Mouse (Mus musculus): ENCODE measurements at regions not wholly inside any gene's neighbourhood (a gene's known extent, or its start where the extent isn't known, plus 50 kb on each side); places are given as distances from the start of the nearest gene placed in this dataset.

- no peak for DNase-seq (ENCODE audit: low spot score)
Observed at GRCm38 (mm10) chr12:58454828-58455227, 185.7 kb upstream of the Clec14a start.

DNA sequence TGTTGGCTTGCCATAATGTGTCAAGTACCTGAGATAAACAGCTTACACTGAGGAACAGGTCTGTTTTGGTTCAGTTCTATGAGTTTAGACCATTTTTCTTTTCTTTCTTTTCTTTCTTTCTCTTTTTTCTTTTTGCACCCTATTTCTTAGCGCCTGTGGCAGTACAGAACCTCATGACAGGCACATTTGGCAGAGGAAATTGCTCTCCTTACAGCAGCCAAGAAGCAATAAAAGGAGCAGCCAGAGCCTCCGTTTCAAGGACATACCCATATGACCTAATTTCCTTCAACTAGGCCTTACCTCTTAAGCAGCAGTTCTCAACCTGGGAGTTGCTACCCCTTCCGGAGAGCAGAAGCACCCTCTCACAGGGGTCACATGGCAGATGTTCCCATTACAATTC is 173.9 kb upstream of the Clec14a start:
- DNase-seq (ENCODE audit: low spot score), result no peak

DNA sequence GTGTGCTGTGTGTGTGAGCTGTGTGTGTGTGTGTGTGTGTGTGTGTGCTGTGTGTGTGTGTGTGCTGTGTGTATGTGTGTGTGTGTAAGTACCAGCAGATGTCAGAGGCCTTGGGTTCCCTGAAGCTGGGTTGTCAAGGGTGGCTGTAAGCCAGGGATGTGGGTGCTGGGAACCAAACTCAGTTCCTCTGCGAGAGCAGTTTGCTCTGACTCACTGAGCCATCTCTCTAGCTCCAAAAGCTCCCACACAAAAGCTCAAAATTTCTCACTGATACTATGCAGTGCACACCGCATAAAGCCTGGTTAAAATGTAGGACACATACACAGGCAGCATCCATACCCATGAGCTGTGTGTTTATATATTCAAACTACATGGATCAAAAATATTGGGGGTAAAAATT is 172.9 kb upstream of the Clec14a start:
- DNase-seq (ENCODE audit: low spot score), result no peak

GRCm38 (mm10) chr12:58440666-58441065 is 171.6 kb upstream of the Clec14a start:
- DNase-seq (ENCODE audit: low spot score), result no peak

- DNase-seq (ENCODE audit: low spot score), result no peak
Observed at GRCm38 (mm10) chr12:58437031-58437430, 167.9 kb upstream of the Clec14a start.

- no peak for DNase-seq (ENCODE audit: low spot score)
Observed at GRCm38 (mm10) chr12:58434504-58434903, 165.4 kb upstream of the Clec14a start.

DNA sequence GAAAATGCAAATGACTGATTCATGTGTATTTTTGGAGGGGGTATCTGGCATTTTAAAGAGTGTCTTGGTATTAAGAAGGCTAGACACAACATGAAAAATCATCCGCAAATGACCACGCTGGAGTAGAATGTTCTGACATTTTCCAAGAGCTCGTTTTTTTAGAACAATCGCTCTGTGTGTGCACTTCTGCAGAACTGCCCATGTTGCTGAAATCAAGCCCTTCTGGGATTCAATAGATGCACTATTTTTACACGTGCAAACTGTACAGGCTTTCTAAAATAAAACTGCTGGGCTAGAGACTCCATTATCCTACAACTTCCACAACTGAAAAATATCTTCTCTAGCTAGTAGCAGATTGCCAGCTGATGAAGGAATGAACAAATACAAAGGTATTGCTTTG is 160.8 kb upstream of the Clec14a start:
- DNase-seq (ENCODE audit: low spot score), result no peak

DNA sequence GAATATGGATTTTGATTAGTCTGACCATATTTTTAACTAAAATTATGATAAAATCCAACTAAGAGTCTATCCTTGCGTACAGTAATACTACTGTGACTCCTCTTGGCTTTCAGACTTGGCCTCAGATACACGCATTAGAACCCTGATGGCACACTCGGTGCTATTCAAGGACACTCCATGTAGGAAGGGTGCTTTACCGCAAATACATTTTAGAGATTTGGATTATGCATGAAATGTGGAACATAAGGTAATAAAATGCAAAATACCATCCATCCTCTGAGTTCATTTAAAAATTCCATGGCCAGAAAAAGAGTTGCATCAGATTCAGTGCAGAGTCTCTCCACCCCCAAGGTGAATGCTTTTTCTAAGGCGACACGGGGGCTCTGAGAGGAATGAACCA is 157.7 kb upstream of the Clec14a start:
- DNase-seq (ENCODE audit: low spot score), result no peak

- no peak for DNase-seq (ENCODE audit: low spot score)
Observed at GRCm38 (mm10) chr12:58425961-58426360, 156.9 kb upstream of the Clec14a start.

- no peak for DNase-seq (ENCODE audit: low spot score)
Observed at GRCm38 (mm10) chr12:58423581-58423980, 154.5 kb upstream of the Clec14a start.

DNA sequence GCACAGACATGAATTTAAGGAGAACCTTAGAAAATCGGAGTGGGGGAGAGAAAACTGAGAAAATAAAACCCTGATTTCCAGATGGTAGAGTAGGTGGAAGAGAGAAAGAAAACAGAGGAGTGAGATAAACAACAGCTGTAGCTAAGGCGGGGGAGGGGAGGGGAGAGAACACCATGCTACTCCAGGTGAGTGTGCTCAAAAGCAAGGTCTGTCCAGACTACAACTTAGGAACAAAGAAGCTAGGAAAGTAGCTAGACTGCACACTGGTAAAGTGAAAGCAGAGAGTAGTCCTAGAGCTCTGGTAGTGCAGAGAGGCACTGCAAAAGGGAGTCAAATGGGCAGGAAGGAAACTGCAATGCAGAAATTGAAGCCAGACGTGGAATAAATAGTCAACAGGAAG is 132.8 kb upstream of the Clec14a start:
- DNase-seq (ENCODE audit: low spot score), result no peak

DNA sequence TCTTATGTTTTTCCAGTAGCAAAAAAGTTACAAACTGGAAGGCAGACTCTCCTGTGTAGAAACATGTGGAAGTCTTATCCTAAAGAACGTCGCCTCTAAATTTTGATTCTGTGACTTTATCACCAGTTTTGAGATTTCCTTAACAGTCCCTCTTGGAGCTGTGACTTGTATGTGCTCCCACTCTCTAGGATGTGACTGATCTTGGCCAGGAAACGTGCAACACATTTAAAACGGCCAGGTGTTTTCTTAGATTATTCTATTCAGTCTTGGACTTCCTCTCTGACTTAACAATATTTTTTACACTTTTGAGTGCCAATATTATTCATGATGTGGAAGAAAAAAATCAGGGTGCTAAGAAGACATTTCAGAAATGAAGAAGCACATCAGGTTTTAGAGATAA is 91.2 kb upstream of the Clec14a start:
- no peak for DNase-seq (ENCODE audit: low spot score)

- no peak for DNase-seq (ENCODE audit: low spot score)
Observed at GRCm38 (mm10) chr12:58334163-58334562, 65.1 kb upstream of the Clec14a start.

- no peak for DNase-seq (ENCODE audit: low spot score)
Observed at GRCm38 (mm10) chr12:58329913-58330312, 60.8 kb upstream of the Clec14a start.

GRCm38 (mm10) chr12:58323953-58324352 is 54.9 kb upstream of the Clec14a start:
- DNase-seq (ENCODE audit: low spot score), result no peak
